Mouse (Mus musculus): ENCODE measurements around the gene Exoc3l4. TPM values are rescaled to one million over a fixed set of nuclear protein-coding genes. Genes with fewer than 3 reads are reported as not detected.

Gene Exoc3l4
- polyA plus RNA-seq, 1 experiment from 2014 or later, result 10.7 TPM

GRCm38 (mm10) chr12:111376053-111376452 lies 40.8 kb upstream of the Exoc3l4 start:
- no peak for DNase-seq
- Histone ChIP-seq H3K4me2 (peak overlapping the region; percentile 94), H3K36me3 (ENCODE audit: insufficient read depth) (no peaks in the 10 kb centered on the region), H3K4me3 (ENCODE audit: low read depth, low read length) (peak overlapping the region; percentile 98), H3K9me3 (ENCODE audit: low read depth, low read length) (no peaks in the 10 kb centered on the region), H3K4me1 (ENCODE audit: insufficient read depth) (peaks cover 10% of the 10 kb centered on the region; the same call in 1 of the 2 replicates), H3K9ac (peak overlapping the region; percentile 90), H3K27me3 (ENCODE audit: insufficient read depth, low read length) (no peaks in the 10 kb centered on the region), H3K27ac (ENCODE audit: low read depth) (peak overlapping the region; percentile 25; the same call in 1 of the 2 replicates)
- WGBS, result 16% methylated on average over 6 of the region's 6 CpGs
- TF ChIP-seq CTCF (IDR thresholded peaks at IDR 0.05; ENCODE audit: low read depth), result no peak
- no peak for ATAC-seq (ENCODE audit: insufficient read depth)

- Histone ChIP-seq H3K27me3 (ENCODE audit: insufficient read depth, low read length) (no peaks in the 10 kb centered on the region), H3K4me3 (ENCODE audit: low read depth, low read length) (peak overlapping the region; percentile 98), H3K4me2 (peak overlapping the region; percentile 94), H3K9ac (peak overlapping the region; percentile 90), H3K4me1 (ENCODE audit: insufficient read depth) (peaks cover 10% of the 10 kb centered on the region; the same call in 1 of the 2 replicates), H3K27ac (ENCODE audit: low read depth) (peak overlapping the region; percentile 89), H3K36me3 (ENCODE audit: insufficient read depth) (no peaks in the 10 kb centered on the region), H3K9me3 (ENCODE audit: low read depth, low read length) (no peaks in the 10 kb centered on the region)
- no peak for TF ChIP-seq CTCF (IDR thresholded peaks at IDR 0.05; ENCODE audit: low read depth)
- peak; percentile 65 for DNase-seq
- WGBS, result under 1% methylated on average over 47 of the region's 49 CpGs
- peak; percentile 25 for ATAC-seq (ENCODE audit: insufficient read depth)
These were observed 39.9 kb upstream of the Exoc3l4 start for GRCm38 (mm10) chr12:111376826-111377331.

- peak within 1 kb of the TSS; percentile 98 for H3K4me3 ChIP-seq (ENCODE audit: low read depth, low read length)
- peaks cover 10% of the 10 kb centered on the region; the same call in 1 of the 2 replicates for H3K4me1 ChIP-seq (ENCODE audit: insufficient read depth)
- ATAC-seq (ENCODE audit: insufficient read depth) (peak; percentile 95), DNase-seq (peak; percentile 97)
- no peaks in the 10 kb centered on the region for H3K36me3 ChIP-seq (ENCODE audit: insufficient read depth)
- H3K27me3 ChIP-seq (ENCODE audit: insufficient read depth, low read length), result no peaks in the 10 kb centered on the region
- H3K9ac ChIP-seq, result peak within 1 kb of the TSS; percentile 90
- peak within 1 kb of the TSS; percentile 89 for H3K27ac ChIP-seq (ENCODE audit: low read depth)
- WGBS, result under 1% methylated on average over 84 of the region's 94 CpGs
- no peak for TF ChIP-seq CTCF (IDR thresholded peaks at IDR 0.05; ENCODE audit: low read depth)
- H3K9me3 ChIP-seq (ENCODE audit: low read depth, low read length), result no peaks in the 10 kb centered on the region
- peak within 1 kb of the TSS; percentile 94 for H3K4me2 ChIP-seq
These were observed 39.3 kb upstream of the Exoc3l4 start, which contains the start of gene Cdc42bpb for GRCm38 (mm10) chr12:111377376-111377973. Cdc42bpb (minus strand) TSS chr12:111377718.

GRCm38 (mm10) chr12:111377986-111378490 lies 38.8 kb upstream of the Exoc3l4 start:
- Histone ChIP-seq H3K4me3 (ENCODE audit: low read depth, low read length) (peak overlapping the region; percentile 98), H3K4me1 (ENCODE audit: insufficient read depth) (peaks cover 10% of the 10 kb centered on the region; the same call in 1 of the 2 replicates), H3K9me3 (ENCODE audit: low read depth, low read length) (no peaks in the 10 kb centered on the region), H3K27ac (ENCODE audit: low read depth) (peak overlapping the region; percentile 89; the same call in 1 of the 2 replicates), H3K27me3 (ENCODE audit: insufficient read depth, low read length) (no peaks in the 10 kb centered on the region), H3K9ac (peak overlapping the region; percentile 90), H3K36me3 (ENCODE audit: insufficient read depth) (no peaks in the 10 kb centered on the region), H3K4me2 (peak overlapping the region; percentile 94)
- ATAC-seq (ENCODE audit: insufficient read depth) (no peak; the same call in 1 of the 2 replicates), DNase-seq (peak; percentile 51)
- under 1% methylated on average over 32 of the region's 32 CpGs for WGBS
- no peak for TF ChIP-seq CTCF (IDR thresholded peaks at IDR 0.05; ENCODE audit: low read depth)

GRCm38 (mm10) chr12:111378812-111379211 lies 38.0 kb upstream of the Exoc3l4 start:
- Histone ChIP-seq H3K27me3 (ENCODE audit: insufficient read depth, low read length) (no peaks in the 10 kb centered on the region), H3K27ac (ENCODE audit: low read depth) (no peak overlapping the region), H3K4me1 (ENCODE audit: insufficient read depth) (peaks cover 9% of the 10 kb centered on the region; the same call in 1 of the 2 replicates), H3K9me3 (ENCODE audit: low read depth, low read length) (no peaks in the 10 kb centered on the region), H3K9ac (peak overlapping the region; percentile 90; the same call in 1 of the 2 replicates), H3K4me2 (peak overlapping the region; percentile 94), H3K4me3 (ENCODE audit: low read depth, low read length) (peak overlapping the region; percentile 98), H3K36me3 (ENCODE audit: insufficient read depth) (no peaks in the 10 kb centered on the region)
- WGBS, result 71% methylated on average over 12 of the region's 12 CpGs
- no peak for ATAC-seq (ENCODE audit: insufficient read depth)
- DNase-seq, result no peak
- no peak for TF ChIP-seq CTCF (IDR thresholded peaks at IDR 0.05; ENCODE audit: low read depth)

GRCm38 (mm10) chr12:111385883-111386641 lies 30.8 kb upstream of the Exoc3l4 start:
- WGBS, result 83% methylated on average over 13 of the region's 13 CpGs
- ATAC-seq (ENCODE audit: insufficient read depth) (no peak; the same call in 1 of the 2 replicates), DNase-seq (no peak)
- Histone ChIP-seq H3K4me2 (no peak overlapping the region), H3K4me1 (ENCODE audit: insufficient read depth) (peaks cover 10% of the 10 kb centered on the region), H3K27me3 (ENCODE audit: insufficient read depth, low read length) (no peaks in the 10 kb centered on the region), H3K27ac (ENCODE audit: low read depth) (peak overlapping the region; percentile 52; the same call in 1 of the 2 replicates), H3K36me3 (ENCODE audit: insufficient read depth) (no peaks in the 10 kb centered on the region), H3K4me3 (ENCODE audit: low read depth, low read length) (no peak overlapping the region), H3K9ac (no peak overlapping the region), H3K9me3 (ENCODE audit: low read depth, low read length) (no peaks in the 10 kb centered on the region)
- no peak for TF ChIP-seq CTCF (IDR thresholded peaks at IDR 0.05; ENCODE audit: low read depth)

All from lung, embryonic 14.5 days (tissue).